Mouse (Mus musculus): ENCODE measurements around the gene Slc36a3. TPM values are rescaled to one million over a fixed set of nuclear protein-coding genes. Genes with fewer than 3 reads are reported as not detected.

The Slc36a3 gene
- not detected in 2 replicates for polyA plus RNA-seq (2014; fragmentation: Nextera tagmentation; extraction: Ambion mirVana)

DNA sequence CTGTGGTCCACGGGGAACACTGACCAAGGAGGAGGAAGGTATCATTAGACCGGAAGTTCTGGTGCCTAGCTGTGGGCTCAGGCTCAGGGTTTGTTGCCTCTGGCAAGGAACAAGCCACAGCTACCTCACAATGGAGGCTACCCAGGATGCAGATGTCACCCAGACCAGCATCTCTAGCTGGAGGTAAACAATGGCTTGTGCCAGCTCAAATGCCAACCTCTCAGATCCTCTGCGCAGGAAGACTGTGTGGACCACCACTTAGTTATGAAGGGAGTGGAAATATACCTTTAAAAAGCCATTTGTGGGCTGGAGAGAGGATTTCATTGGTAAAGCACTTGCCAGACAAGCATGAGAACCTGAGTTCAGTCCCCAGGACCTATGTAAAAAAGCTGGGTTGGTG is at the start of gene Slc36a3:
Gene Slc36a3, minus strand, starts transcription at position 101 of the 400 bp plus-strand sequence.
- Histone ChIP-seq H3K4me3 (ENCODE audit: low read depth, low read length) (no peak within 1 kb of the TSS), H3K27me3 (ENCODE audit: control insufficient read depth, insufficient read depth, low read length) (no peaks in the 10 kb centered on the region), H3K4me2 (ENCODE audit: low read depth, severe bottlenecking) (no peak within 1 kb of the TSS), H3K36me3 (ENCODE audit: control insufficient read depth, insufficient read depth, low read length) (no peaks in the 10 kb centered on the region), H3K4me1 (ENCODE audit: control insufficient read depth, insufficient read depth, low read length) (no peaks in the 10 kb centered on the region), H3K9ac (ENCODE audit: low read length) (no peak within 1 kb of the TSS), H3K27ac (replicated peaks; ENCODE audit: low read depth, low read length) (no peak within 1 kb of the TSS), H3K9me3 (ENCODE audit: control insufficient read depth, low read length) (no peaks in the 10 kb centered on the region)
- DNase-seq (ENCODE audit: low spot score), result no peak
- whole genome bisulfite sequencing, result 80% methylated on average over 3 of the region's 3 CpGs
- no peak for ATAC-seq (ENCODE audit: insufficient number of reproducible peaks, low FRiP score, low TSS enrichment, low read depth)

DNA sequence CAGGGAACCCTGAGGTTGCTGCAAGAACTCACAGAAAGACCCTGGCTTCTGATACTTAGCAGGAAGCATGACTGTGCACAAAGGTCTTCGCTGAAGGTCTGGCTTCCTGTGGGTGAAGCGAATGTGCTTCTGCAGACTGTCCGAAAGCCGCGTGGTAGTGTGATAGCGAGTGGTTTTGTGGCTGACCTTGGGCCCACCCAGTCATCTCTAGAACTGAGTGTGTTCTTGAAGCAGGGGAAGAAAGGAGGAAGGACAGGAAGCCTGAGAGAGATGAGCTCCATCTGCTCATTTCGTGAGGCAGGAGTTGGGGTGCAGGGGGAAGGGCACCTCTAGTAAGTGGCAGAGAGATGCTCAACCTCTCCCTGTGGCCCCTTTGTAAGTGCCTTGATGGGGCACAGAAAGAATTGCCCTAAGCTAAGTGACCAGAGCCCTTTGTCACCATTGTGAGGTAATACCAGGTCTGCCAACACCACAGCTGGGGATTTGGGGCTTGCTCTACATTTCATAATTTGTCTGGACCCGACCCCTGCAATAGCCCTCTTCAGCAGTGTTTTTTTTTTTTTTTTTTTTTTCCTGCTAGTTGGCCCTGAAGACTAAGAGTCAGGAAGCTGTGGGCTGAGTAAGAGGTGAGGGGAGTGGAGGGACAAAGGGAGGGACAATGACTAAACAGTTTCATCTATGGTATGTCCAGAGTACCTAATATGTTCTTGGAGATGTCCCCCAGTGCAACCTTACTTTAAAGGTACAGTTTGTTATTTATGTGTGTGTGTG is 46.4 kb upstream of the Slc36a3 start:
- no peaks in the 10 kb centered on the region for H3K9me3 ChIP-seq (ENCODE audit: control insufficient read depth, low read length)
- H3K27ac ChIP-seq (replicated peaks; ENCODE audit: low read depth, low read length), result no peak overlapping the region
- WGBS, result 88% methylated on average over 8 of the region's 8 CpGs
- no peaks in the 10 kb centered on the region for H3K4me1 ChIP-seq (ENCODE audit: control insufficient read depth, insufficient read depth, low read length)
- no peak for DNase-seq (ENCODE audit: low spot score)
- no peaks in the 10 kb centered on the region for H3K27me3 ChIP-seq (ENCODE audit: control insufficient read depth, insufficient read depth, low read length)
- H3K4me2 ChIP-seq (ENCODE audit: low read depth, severe bottlenecking), result no peak overlapping the region
- no peak overlapping the region for H3K9ac ChIP-seq (ENCODE audit: low read length)
- no peak overlapping the region for H3K4me3 ChIP-seq (ENCODE audit: low read depth, low read length)
- H3K36me3 ChIP-seq (ENCODE audit: control insufficient read depth, insufficient read depth, low read length), result no peaks in the 10 kb centered on the region
- ATAC-seq (ENCODE audit: insufficient number of reproducible peaks, low FRiP score, low TSS enrichment, low read depth), result no peak

DNA sequence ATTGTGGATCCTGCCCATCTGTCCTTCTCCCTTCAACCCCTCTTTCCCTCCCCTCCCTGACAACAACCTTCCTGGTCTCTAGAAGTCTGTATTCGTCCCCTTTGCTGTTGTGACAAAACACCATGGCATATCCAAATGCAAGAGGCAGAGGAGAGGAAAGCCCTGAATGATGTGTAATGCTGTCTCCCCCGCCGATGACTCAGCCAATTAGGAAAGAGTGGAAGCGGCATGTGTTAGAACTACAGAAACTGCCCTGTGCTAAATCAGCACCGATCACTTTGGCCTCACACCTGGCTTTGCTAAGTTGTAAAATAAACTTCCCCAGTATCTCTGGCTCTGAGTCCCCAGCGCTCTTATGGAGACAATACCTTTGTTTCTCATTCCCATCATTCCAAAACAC is 45.6 kb upstream of the Slc36a3 start:
- 59% methylated on average over 6 of the region's 6 CpGs for WGBS
- DNase-seq (ENCODE audit: low spot score) (no peak), ATAC-seq (ENCODE audit: insufficient number of reproducible peaks, low FRiP score, low TSS enrichment, low read depth) (no peak)
- H3K36me3 ChIP-seq (ENCODE audit: control insufficient read depth, insufficient read depth, low read length), result no peaks in the 10 kb centered on the region
- no peaks in the 10 kb centered on the region for H3K27me3 ChIP-seq (ENCODE audit: control insufficient read depth, insufficient read depth, low read length)
- H3K4me2 ChIP-seq (ENCODE audit: low read depth, severe bottlenecking), result no peak overlapping the region
- H3K9me3 ChIP-seq (ENCODE audit: control insufficient read depth, low read length), result no peaks in the 10 kb centered on the region
- no peaks in the 10 kb centered on the region for H3K4me1 ChIP-seq (ENCODE audit: control insufficient read depth, insufficient read depth, low read length)
- no peak overlapping the region for H3K27ac ChIP-seq (replicated peaks; ENCODE audit: low read depth, low read length)
- H3K4me3 ChIP-seq (ENCODE audit: low read depth, low read length), result no peak overlapping the region
- H3K9ac ChIP-seq (ENCODE audit: low read length), result no peak overlapping the region

GRCm38 (mm10) chr11:55190216-55190615 is 38.7 kb upstream of the Slc36a3 start:
- H3K27ac ChIP-seq (replicated peaks; ENCODE audit: low read depth, low read length), result no peak overlapping the region
- H3K36me3 ChIP-seq (ENCODE audit: control insufficient read depth, insufficient read depth, low read length), result no peaks in the 10 kb centered on the region
- no peaks in the 10 kb centered on the region for H3K4me1 ChIP-seq (ENCODE audit: control insufficient read depth, insufficient read depth, low read length)
- ATAC-seq (ENCODE audit: insufficient number of reproducible peaks, low FRiP score, low TSS enrichment, low read depth) (no peak), DNase-seq (ENCODE audit: low spot score) (no peak)
- no peak overlapping the region for H3K9ac ChIP-seq (ENCODE audit: low read length)
- 77% methylated on average over 3 of the region's 3 CpGs for WGBS
- no peak overlapping the region for H3K4me2 ChIP-seq (ENCODE audit: low read depth, severe bottlenecking)
- H3K27me3 ChIP-seq (ENCODE audit: control insufficient read depth, insufficient read depth, low read length), result no peaks in the 10 kb centered on the region
- no peak overlapping the region for H3K4me3 ChIP-seq (ENCODE audit: low read depth, low read length)
- H3K9me3 ChIP-seq (ENCODE audit: control insufficient read depth, low read length), result no peaks in the 10 kb centered on the region

DNA sequence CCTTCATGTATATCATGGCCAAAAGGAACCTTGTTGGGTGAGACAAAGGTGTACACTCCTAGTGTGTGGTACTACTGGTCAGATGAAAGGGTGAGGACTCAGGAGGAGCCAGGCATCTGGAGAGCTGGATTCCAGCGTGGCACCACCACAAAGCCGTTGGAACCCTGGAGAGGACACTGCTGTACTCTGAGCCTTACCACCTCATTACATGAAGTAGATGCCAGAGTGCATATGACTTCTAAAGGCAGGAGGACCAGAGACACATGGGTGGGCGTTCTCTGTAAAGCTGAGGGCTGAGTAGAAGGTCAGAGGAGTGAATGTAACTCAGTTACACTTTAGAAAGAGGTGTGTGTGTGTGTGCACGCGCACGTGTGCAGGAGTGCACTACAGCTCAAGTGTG is 36.3 kb upstream of the Slc36a3 start:
- no peaks in the 10 kb centered on the region for H3K36me3 ChIP-seq (ENCODE audit: control insufficient read depth, insufficient read depth, low read length)
- H3K4me1 ChIP-seq (ENCODE audit: control insufficient read depth, insufficient read depth, low read length), result no peaks in the 10 kb centered on the region
- H3K27ac ChIP-seq (replicated peaks; ENCODE audit: low read depth, low read length), result no peak overlapping the region
- no peak overlapping the region for H3K4me3 ChIP-seq (ENCODE audit: low read depth, low read length)
- no peak overlapping the region for H3K4me2 ChIP-seq (ENCODE audit: low read depth, severe bottlenecking)
- DNase-seq (ENCODE audit: low spot score) (no peak), ATAC-seq (ENCODE audit: insufficient number of reproducible peaks, low FRiP score, low TSS enrichment, low read depth) (no peak)
- H3K9ac ChIP-seq (ENCODE audit: low read length), result no peak overlapping the region
- WGBS, result 89% methylated on average over 6 of the region's 6 CpGs
- no peaks in the 10 kb centered on the region for H3K27me3 ChIP-seq (ENCODE audit: control insufficient read depth, insufficient read depth, low read length)
- no peaks in the 10 kb centered on the region for H3K9me3 ChIP-seq (ENCODE audit: control insufficient read depth, low read length)

DNA sequence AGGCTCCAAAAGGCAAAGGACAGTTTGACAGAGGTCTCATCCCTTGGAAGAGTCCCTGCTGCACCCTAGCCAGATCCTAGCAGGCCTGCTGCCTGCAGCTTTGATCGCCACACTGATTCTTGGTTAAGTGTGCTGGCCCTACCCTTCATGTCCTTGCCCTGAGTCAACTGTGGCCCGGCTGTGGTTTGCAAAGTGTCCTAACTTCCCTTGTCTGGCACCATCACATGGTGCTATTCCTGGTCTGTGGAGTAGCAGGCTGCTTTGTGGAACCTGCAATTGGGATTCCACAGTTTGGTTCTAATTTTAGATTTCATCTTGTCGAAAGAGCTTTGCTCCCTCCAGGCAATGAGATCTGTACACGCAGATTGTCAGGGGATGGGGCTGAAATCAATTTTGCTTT is 35.8 kb upstream of the Slc36a3 start:
- H3K4me2 ChIP-seq (ENCODE audit: low read depth, severe bottlenecking), result no peak overlapping the region
- DNase-seq (ENCODE audit: low spot score) (no peak), ATAC-seq (ENCODE audit: insufficient number of reproducible peaks, low FRiP score, low TSS enrichment, low read depth) (no peak)
- no peak overlapping the region for H3K4me3 ChIP-seq (ENCODE audit: low read depth, low read length)
- WGBS, result 87% methylated on average over 4 of the region's 4 CpGs
- no peaks in the 10 kb centered on the region for H3K4me1 ChIP-seq (ENCODE audit: control insufficient read depth, insufficient read depth, low read length)
- no peaks in the 10 kb centered on the region for H3K9me3 ChIP-seq (ENCODE audit: control insufficient read depth, low read length)
- H3K27ac ChIP-seq (replicated peaks; ENCODE audit: low read depth, low read length), result no peak overlapping the region
- H3K27me3 ChIP-seq (ENCODE audit: control insufficient read depth, insufficient read depth, low read length), result no peaks in the 10 kb centered on the region
- no peaks in the 10 kb centered on the region for H3K36me3 ChIP-seq (ENCODE audit: control insufficient read depth, insufficient read depth, low read length)
- no peak overlapping the region for H3K9ac ChIP-seq (ENCODE audit: low read length)

DNA sequence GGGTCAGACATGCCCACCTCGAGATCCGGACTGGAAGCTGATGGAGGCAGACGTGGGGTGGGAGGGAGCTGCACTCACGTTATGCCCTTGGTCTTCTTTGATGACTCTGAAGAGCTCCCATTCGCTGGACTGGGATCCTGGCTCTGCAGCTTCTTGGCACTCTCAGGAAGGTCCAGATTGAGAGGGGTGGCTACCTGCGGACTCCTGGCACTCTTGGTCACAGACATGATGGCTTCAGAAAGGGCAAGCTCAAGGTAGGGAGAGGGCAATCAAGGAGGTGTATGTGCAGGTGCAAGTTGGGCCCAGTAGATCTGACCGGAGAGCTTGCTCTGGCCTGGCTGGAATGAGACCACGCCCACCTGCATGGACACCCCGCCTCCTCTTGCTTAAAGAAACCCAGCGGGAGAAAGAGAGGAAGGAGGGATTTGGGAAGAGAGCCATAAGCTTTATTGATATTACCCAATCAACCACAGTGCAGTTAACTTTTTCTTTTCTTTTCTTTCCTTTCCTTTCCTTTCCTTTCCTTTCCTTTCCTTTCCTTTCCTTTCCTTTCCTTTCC is 33.3 kb upstream of the Slc36a3 start, which contains the start of gene Slc36a2:
Gene Slc36a2, minus strand, starts transcription at position 345 of the 559 bp plus-strand sequence.
- Histone ChIP-seq H3K27ac (replicated peaks; ENCODE audit: low read depth, low read length) (no peak within 1 kb of the TSS), H3K4me2 (ENCODE audit: low read depth, severe bottlenecking) (no peak within 1 kb of the TSS), H3K36me3 (ENCODE audit: control insufficient read depth, insufficient read depth, low read length) (no peaks in the 10 kb centered on the region), H3K27me3 (ENCODE audit: control insufficient read depth, insufficient read depth, low read length) (no peaks in the 10 kb centered on the region), H3K9me3 (ENCODE audit: control insufficient read depth, low read length) (no peaks in the 10 kb centered on the region), H3K4me3 (ENCODE audit: low read depth, low read length) (no peak within 1 kb of the TSS), H3K9ac (ENCODE audit: low read length) (no peak within 1 kb of the TSS), H3K4me1 (ENCODE audit: control insufficient read depth, insufficient read depth, low read length) (no peaks in the 10 kb centered on the region)
- DNase-seq (ENCODE audit: low spot score), result no peak
- ATAC-seq (ENCODE audit: insufficient number of reproducible peaks, low FRiP score, low TSS enrichment, low read depth), result no peak
- WGBS, result 30% methylated on average over 10 of the region's 10 CpGs

- H3K4me1 ChIP-seq (ENCODE audit: control insufficient read depth, insufficient read depth, low read length), result no peaks in the 10 kb centered on the region
- no peak for DNase-seq (ENCODE audit: low spot score)
- no peak overlapping the region for H3K9ac ChIP-seq (ENCODE audit: low read length)
- 83% methylated on average over 5 of the region's 5 CpGs for WGBS
- no peaks in the 10 kb centered on the region for H3K36me3 ChIP-seq (ENCODE audit: control insufficient read depth, insufficient read depth, low read length)
- H3K9me3 ChIP-seq (ENCODE audit: control insufficient read depth, low read length), result no peaks in the 10 kb centered on the region
- no peak for ATAC-seq (ENCODE audit: insufficient number of reproducible peaks, low FRiP score, low TSS enrichment, low read depth)
- H3K4me2 ChIP-seq (ENCODE audit: low read depth, severe bottlenecking), result no peak overlapping the region
- H3K4me3 ChIP-seq (ENCODE audit: low read depth, low read length), result no peak overlapping the region
- H3K27me3 ChIP-seq (ENCODE audit: control insufficient read depth, insufficient read depth, low read length), result no peaks in the 10 kb centered on the region
- no peak overlapping the region for H3K27ac ChIP-seq (replicated peaks; ENCODE audit: low read depth, low read length)
These were observed 32.7 kb upstream of the Slc36a3 start for GRCm38 (mm10) chr11:55184246-55184645.

Data from limb, embryonic 11.5 days (tissue).